Mouse (Mus musculus) brain, embryonic 14.5 days (tissue): ENCODE data around the gene Nelfe. TPM values are rescaled to one million over a fixed set of nuclear protein-coding genes. Genes with fewer than 3 reads are reported as not detected.
"Not testable (repeated sequence)": the region's sequence is repeated elsewhere in the genome, so short reads cannot be mapped to it uniquely, and the experiment has no call there.

Source experiments
- DNase-seq: peaks from one replicate; pipeline ENCODE4 v3.0.0-alpha.2; 2011; ENCODE audit warnings: low read depth
- CTCF ChIP-seq: fragments of 200-500 bp; IDR thresholded peaks from 2 replicates; pipeline ENCODE4 v1.5.1; 2012; ENCODE audit warnings: inconsistent platforms, mild to moderate bottlenecking, moderate library complexity, borderline replicate concordance; ENCODE audit not compliant: insufficient read depth, insufficient read length; ENCODE audit errors: extremely low read depth
- POLR2A ChIP-seq: fragments of 200-500 bp; IDR thresholded peaks from 2 replicates; pipeline ENCODE4 v1.6.1; 2012; ENCODE audit warnings: mild to moderate bottlenecking, inconsistent platforms, borderline replicate concordance; ENCODE audit not compliant: poor library complexity, insufficient read depth, insufficient read length, severe bottlenecking; ENCODE audit errors: extremely low read depth
- polyA plus RNA-seq: library from polyadenylated mRNA; depleted of rRNA; stranded (reverse); fragments of >200 nt; gene quantifications from 2 replicates; pipeline ENCODE4 v1.2.3, GENCODE M21; 2012

Gene Nelfe
- polyA plus RNA-seq, 1 experiment: 62.1 TPM

- DNase-seq: no peak
- no peak for TF ChIP-seq POLR2A
- TF ChIP-seq CTCF: no peak
These were observed 35.3 kb upstream of the Nelfe start for GRCm38 (mm10) chr17:34814818-34815370.

- not testable (repeated sequence) for DNase-seq
These were observed 19.4 kb upstream of the Nelfe start for GRCm38 (mm10) chr17:34830776-34831175.

DNA sequence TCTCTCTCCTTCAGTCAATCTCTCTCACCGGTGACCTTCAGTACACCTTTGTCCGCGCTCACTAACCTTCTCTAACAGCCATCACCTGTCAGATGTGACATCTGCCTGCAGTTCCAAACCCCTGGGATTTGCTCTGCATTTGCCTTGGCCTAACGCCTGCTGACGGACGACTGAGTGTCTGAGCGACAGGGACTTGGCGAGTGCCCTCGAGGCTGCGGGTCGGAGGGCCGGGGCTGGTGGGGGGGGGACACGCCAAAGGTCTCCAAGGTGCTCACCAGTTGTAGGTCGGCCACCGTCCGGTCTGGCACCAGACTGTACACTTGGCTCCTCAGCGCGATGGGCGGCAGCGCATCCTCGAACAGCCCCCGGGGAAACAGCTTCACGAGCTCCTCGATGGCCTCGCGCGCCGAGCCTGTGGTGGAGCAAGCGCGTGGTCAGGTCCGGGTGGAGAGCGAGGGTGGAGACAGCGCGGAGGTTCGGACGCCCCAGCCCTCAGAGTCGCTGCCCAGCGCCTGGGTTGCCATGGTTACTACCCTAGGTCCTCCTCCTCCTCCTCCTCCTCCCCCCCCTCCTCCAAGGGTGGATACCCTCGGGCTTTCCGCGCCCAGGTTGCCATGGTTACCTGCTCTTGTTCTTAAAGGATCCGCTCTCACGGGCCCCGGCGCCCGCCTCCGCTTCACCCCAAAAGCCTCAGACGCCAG is 13.9 kb upstream of the Nelfe start:
- no peak for DNase-seq
- no peak for TF ChIP-seq CTCF
- TF ChIP-seq POLR2A: no peak

- no peak for TF ChIP-seq CTCF
- TF ChIP-seq POLR2A: peak; percentile 84
These were observed 13.4 kb upstream of the Nelfe start, which contains the start of the genes Stk19 and Dxo for GRCm38 (mm10) chr17:34836856-34837221. TSS of gene Stk19 (minus strand) at chr17:34836945. TSS of gene Dxo (plus strand) at chr17:34837019.

DNA sequence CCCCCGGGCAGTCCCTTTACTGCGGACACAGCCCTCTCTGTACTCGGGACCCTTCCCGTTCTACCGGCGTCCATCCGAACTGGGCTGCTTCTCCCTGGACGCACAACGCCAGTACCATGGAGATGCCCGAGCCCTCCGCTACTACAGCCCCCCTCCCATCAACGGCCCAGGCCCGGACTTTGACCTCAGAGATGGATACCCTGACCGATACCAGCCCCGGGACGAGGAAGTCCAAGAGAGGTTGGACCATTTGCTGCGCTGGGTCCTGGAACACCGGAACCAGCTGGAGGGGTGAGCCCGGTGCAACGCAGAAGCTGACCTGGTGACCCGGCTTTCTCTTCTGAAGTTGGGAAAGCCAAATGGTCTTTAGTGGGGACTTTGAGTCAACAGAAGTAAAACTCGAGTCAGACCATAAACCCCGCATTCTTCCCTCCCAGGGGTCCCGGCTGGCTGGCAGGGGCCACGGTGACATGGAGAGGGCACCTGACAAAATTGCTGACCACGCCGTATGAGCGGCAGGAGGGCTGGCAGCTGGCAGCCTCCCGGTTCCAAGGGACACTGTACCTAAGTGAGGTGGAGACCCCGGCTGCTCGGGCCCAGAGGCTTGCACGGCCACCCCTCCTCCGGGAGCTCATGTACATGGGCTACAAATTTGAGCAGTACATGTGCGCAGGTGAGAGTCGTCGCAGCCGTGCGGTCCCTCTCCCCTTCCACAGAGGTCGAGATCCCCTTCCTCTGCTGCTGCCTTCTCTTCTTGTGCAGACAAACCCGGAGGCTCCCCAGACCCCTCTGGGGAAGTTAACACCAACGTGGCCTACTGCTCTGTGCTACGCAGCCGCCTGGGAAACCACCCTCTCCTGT is 12.5 kb upstream of the Nelfe start:
- DNase-seq: no peak
- no peak for TF ChIP-seq POLR2A
- TF ChIP-seq CTCF: no peak

More at GRCm38 (mm10) chr17:34836856-34837221, 13.4 kb upstream of the Nelfe start, which contains the start of the genes Stk19 and Dxo:
- peak; percentile 99 for DNase-seq

GRCm38 (mm10) chr17:34838785-34839184 is 11.4 kb upstream of the Nelfe start:
- no peak for TF ChIP-seq POLR2A
- no peak for TF ChIP-seq CTCF
- no peak for DNase-seq

DNA sequence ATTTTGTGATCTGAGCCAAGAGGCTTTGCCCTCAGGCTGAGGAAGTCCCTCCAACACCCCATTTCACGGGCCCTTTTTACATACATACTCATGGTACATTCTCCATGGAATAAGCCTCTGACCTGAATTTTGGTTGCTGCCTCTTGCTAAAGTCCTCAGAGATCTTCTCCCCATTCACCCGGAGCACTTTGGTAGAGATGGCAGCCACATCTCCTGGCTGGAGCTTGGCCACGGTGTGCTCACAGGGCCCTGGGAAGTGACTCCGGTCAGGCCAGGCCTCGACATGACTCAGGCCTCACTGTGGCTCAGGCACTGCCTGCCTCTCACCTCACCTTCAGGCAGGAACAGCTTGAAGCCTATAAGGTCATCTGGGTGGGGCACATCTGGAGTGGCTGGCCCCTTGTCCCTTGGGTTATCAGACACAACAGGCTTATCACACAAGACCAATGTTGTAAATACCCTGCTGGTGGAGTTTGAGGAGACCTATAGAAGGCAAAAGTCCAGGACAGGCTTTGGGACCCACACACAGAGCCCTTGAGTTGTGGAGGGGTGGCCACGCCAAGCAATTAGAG is 9.4 kb upstream of the Nelfe start:
- TF ChIP-seq POLR2A: no peak
- no peak for TF ChIP-seq CTCF
- DNase-seq: no peak

GRCm38 (mm10) chr17:34844884-34845283 is 5.3 kb upstream of the Nelfe start:
- no peak for DNase-seq
- TF ChIP-seq CTCF (no peak), POLR2A (no peak)

GRCm38 (mm10) chr17:34847192-34847591 is 3.0 kb upstream of the Nelfe start:
- no peak for DNase-seq
- TF ChIP-seq CTCF (no peak), POLR2A (no peak)

DNA sequence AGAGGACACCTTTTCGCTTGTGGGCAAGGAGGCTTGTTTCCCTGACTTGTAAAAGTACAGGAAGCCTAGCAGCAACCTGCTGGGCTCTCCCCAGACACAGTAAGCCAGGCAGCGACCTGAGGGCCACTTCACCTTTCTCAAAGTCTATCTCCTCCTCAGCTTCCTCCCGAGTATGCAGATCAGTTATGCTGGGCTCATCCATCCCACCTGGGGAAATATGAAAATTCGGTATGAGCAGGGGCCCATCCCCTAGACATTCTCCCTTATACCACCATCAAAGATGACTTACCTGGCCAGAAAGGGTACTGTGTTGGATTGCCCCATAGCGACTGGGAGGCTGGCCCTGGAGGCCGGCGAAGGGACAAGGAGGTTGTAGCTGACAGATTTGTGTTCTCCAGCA is 2.6 kb upstream of the Nelfe start:
- no peak for DNase-seq
- TF ChIP-seq CTCF (no peak), POLR2A (no peak)

- DNase-seq: no peak
- no peak for TF ChIP-seq CTCF
- TF ChIP-seq POLR2A: no peak
These were observed 430 bp downstream of the Nelfe start for GRCm38 (mm10) chr17:34850517-34851125.
